Mouse (Mus musculus): ENCODE data around the gene Gmds.
A peak's percentile ranks its signal among the peaks of the same experiment; 100 is the strongest.

Gmds gene

DNA sequence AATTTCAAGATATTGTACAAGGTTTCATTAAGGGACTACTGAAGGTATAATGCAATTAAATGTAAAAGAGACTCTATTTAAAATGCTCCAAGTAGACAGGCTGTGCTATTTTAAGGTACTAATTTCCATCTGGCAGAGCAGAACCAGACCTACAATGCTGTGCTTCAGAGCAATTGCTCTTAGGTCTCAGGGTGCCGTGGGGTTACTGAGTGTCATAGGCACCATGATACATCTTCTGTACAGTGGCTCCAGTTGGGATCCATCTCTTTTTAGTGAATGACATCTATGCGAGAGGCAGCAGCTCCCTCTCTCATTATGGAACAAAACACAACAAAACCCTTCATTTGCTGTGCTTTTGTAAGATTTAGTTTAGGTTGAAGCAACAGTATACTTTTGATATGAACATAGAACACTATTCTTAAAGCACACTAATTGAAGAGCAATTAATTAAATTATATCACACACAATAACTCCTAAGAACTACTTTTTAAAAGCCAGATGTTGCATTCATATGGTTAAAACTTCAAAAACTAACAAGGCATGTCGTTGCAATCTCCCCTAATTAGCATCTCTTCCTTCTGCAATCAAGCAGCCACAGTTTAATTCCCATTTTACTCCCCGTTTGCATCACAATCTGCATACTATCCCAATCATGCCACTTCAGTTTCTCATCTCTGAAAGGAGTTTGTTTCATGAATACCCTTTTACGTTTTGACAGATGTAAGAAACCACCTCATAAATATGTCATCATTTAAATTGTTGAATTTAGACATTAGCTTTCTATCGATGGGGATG lies 317.9 kb downstream of the Gmds start:
- DNase-seq: no peak

DNA sequence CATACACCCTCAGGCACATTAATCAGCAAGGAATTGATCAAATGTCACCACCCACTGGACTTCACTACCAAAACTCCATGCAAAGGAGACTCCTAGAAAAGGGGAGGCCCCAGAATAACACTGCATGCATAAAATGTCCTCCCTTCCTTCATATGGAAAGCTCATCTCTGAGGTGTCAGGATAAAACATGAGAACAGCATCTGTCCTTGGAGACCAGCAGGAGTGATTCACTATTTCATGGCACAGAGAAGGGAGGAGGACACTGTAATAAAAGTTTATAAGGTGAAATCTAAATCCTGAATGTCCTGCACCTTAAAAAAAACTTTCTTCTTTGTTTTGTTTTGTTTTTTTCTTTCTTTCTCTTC lies 319.3 kb downstream of the Gmds start:
- DNase-seq: no peak

DNA sequence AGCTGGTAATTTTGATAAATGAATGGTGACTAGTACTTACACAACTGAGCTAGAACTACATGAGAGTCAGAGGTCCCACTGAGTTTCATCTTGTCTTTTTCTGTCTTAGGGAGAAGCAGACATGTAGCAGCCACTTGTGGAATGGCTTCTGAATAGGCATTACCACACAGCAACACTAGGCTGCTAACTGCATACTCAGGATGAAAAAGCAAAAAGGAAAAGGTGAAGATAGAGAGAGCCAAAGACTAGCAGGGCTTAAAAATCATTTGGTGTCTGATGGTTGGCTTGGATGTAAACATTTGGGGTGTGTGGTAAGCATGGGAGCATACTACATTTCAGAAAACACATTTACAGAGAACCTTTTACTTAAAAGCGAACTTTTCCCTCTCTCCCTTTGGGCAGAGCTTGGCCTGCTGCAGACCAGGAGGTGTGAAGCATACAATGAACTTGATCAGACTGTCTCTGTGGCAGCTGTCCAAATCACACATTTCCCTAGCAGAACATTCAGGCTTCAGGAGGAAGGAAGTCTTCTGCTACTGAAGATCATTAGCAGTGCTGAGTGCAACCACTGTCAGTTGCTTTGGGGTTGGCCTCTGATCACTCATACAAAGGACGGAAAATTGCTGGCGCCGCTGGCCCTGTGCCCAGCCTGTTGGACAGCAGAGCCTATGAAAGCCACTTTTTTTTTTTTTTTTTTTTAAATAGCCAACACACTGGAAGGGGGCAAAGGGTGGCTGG lies 319.9 kb downstream of the Gmds start:
- DNase-seq: no peak

DNA sequence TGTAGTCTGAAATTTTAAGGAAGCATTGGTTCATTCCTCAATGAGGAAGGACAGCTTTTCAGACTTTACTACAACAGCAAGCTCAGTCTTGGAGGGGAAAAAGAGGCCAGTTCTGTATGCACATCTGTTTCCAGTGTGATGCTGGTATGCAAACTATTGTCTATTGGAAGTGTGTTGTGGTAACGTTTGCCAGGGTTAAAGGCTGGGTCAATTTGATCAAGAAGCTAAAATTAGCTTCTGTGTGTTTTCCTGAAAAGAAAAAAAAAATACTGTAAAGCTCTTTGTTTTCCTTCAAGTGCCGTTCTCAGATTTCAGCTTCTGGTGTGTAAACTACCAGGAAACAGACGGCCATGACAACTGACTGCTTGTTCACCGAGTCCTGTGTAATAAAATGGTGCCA lies 329.7 kb downstream of the Gmds start:
- no peak for DNase-seq

DNA sequence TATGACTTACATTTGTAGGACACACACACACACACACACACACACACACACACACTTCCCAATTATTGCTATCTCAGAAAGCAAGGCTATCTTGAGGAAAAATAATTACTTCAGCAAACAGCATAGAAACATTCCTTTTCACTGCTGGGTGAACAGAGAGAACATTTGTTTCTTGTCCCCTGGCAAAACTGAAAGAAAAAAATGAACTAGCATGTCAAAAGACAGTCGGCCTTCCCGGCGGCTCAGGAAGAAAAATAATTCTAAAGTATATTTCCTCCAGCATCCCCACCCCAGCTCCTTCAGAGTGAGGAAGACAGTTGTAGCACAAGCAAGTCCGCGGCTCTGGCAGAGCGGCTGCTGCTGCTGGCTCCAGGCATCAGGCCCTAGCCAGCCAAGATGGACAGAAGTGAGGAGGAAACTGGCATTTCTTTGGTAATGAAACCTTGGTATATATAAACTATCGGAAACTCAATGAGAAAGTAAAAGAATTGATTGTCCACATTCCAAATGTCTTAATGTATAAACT lies 330.4 kb downstream of the Gmds start:
- no peak for DNase-seq

GRCm38 (mm10) chr13:31993391-31993790 lies 345.1 kb downstream of the Gmds start:
- DNase-seq: no peak

GRCm38 (mm10) chr13:31992409-31993201 lies 345.9 kb downstream of the Gmds start:
- no peak for DNase-seq

DNA sequence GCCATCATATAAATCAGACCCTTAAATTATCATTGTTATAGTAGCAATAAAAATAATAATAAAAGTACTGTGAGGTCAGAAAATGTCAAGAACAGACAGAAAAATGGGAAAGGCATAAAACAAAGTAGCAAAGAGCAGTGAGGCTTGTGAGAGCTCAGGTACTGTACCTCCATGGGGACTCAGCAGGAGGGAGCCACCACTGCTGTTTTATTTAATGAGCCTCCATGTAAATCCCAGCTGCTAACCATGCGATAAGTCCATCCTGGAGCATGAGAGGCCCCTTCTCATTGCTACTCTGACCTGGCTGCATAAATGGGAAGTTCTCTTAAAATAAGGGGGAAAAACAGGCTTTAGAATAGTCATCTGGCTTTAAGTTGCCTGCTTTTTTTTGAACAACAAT lies 357.3 kb downstream of the Gmds start:
- DNase-seq: no peak

DNA sequence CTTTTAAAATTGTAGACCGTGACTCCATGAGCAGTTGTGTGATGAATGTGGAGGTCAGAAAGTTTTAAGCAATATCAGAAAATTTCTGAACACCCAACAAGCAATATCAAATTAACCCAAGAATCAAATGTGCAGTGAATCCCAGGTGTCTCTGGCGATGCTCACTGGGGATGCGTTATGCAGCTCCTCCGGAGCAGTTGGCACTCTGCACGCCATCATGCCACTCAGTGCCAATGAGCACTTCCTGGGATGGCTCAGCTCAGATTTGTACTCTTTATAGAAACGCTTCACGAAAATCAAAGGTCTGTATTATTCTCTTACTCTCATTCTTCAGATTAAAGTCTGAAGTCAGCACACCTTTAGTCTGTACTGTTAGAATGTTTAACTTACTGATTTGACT lies 360.4 kb downstream of the Gmds start:
- DNase-seq: no peak

GRCm38 (mm10) chr13:31974751-31975479 lies 363.6 kb downstream of the Gmds start:
- no peak for DNase-seq

DNA sequence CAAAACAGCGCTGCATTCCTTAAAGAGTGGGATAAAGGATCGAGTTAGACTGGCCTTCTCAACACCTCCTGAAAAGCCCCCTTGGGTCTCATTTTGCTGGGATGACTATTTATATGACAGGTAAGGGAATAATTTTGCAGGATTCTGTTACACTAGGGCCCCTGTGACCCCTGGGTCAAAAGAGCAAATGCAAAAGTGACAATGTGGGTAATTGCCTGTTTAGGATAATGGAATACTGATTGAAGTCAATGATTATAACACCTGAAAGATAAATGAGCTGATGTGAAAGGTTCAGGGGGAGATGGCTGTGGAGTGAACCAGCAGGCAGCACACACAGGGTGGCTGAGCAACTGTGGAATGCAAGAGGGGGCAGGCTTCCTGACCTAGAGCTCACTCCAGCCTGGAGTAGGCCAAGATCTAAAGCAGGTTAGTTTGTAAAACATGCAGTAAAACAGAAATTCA lies 367.5 kb downstream of the Gmds start:
- DNase-seq: no peak

- DNase-seq: no peak
These were observed 370.3 kb downstream of the Gmds start for GRCm38 (mm10) chr13:31968272-31968671.

GRCm38 (mm10) chr13:31966931-31967532 lies 371.5 kb downstream of the Gmds start:
- no peak for DNase-seq

GRCm38 (mm10) chr13:31960514-31960913 lies 378.0 kb downstream of the Gmds start:
- no peak for DNase-seq

DNA sequence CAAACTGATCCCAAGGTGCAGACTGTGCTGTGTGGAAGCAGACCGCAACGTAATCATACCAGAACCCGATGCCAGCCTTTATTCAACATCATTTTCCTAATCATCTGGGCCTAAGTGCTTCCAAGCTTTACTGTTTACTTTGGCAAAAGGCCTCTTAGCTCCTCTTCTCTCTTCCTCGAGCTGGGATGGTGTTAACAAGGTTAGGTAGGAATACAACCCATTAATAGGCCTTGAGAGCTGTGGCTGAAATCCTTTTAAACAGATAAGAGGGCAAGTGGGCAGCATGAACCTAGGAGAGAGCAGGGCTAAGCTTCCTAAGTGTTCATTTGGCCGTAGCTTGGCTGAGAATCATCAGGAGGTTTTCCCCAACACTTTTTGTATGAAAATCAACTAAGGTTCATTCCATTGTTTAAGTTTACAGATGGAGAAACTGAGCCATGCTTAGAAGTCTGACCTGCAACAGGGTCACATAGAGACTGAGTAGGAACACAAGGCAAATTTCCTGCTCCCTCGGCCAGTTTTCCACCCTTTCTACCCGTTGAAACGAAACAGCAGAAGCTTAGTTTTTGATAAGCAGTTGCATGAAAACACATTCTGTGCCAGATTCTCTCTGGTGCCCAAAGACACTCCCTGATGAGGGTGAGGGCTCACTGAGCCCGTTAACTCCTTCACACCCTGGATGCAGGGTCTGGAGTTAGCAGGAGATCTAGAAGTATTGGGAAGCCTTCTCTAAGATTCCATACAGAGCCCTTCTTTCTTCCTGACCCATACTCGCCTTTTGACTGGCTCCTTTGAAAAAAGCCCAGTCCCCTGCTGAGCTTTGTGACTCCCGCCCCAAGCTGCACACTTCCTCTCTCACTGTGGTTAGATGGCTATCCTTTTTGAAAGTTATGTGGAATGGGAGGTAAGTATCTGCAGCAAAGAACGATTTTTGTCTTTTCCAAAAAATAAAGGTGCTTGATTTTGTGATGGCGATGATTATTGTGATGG lies 379.9 kb downstream of the Gmds start:
- DNase-seq: no peak

- DNase-seq: peak; percentile 7 to 15
These were observed 382.0 kb downstream of the Gmds start for GRCm38 (mm10) chr13:31956584-31956983.

DNA sequence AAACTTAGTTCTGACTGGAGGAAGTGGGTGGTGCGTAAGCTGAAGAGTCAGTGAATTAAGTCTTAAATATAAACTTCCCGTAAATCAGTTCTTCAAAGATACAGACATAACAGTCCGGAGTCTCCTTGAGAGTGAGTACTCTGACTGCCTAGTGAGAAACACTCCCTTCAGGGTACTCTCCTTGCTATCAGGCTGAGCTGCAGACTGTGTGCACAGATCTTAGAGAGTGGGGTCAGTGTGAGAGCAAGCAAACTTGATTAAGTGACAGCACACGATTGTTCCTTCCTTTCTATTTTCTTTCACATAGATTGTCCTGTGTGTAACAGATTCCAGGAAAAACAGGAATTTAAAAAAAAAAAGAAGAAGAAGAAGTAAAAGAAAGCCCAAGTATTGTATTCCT lies 382.4 kb downstream of the Gmds start:
- no peak for DNase-seq

DNA sequence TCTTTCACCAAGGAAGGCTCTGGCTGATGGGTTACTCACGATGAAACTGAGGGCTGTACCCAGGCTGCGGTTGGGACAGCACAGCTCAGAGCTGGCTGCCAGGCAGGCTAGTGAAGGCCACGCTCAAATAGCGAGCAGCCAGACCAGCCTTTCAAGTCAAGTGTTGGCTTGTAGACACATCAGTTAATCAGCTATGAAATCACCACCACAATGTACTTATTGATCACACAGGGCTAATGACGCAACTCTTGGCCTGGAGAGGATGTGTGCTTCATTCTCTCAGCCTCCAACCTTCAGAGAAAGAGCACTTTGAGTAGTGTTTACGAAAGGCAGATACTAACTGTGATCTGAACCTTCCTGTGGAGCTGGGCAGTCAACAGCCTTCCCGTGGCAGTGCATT lies 383.4 kb downstream of the Gmds start:
- no peak for DNase-seq

DNA sequence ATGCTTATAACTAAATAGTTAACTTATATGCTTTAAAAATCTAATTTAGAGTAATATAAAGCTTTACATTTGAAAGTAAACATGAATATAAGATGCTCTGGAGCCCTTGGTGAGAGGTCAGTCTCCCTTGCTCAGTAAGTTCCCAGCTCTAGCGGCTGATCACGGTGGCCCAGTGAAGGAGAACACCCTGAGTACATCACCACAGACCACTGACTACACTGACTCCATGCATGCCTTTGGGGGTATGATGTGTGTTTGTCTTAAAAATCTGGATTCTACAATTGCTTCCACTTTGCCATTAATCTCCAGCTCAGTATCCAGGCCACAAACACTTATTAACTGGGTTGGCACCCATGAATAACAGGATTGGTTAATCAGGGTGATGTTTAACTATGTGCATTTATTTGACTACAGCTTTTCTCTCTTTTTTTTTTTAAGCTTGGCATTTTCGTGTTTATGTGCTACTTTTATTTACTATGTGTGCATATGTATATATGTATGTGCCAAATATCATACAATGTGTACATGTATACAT lies 393.8 kb downstream of the Gmds start:
- no peak for DNase-seq

DNA sequence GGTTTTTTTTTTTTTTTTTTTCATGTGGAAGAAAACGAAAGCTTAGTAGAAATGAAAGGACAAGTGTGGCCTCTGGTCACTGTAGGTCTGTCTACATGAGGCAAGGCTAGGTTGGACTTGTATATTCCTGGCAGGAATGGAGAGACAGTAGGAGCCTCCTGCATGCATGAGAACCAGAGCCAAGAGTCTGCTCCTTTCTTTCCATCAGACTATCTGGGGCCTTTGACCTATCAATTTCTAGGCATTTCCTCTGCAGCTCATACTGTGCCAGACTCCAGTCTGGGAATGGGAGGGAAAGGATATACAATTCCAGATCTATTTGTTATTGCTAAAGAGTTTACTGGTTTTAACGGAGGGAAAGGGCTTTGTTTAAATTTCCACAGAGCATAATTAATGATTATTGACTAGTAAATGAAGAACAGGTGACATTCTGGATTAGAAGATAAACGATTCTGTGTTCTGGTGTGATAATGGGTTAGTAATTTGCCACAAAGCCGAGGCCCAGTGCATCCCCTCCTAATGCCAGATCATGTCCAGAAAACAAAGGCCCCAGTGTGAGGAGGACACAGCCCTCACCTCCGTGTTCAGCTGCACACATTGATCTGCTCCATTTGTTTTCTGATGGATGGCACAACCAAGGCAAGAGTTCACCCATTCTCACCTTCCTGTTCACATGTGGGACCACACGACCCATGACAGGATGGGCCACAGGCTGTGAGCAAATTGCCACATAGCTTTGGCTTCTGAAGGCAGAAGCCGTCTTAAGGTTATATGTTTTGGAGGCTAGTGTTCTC lies 394.9 kb downstream of the Gmds start:
- DNase-seq: no peak

Data from thymus, adult 18-20 months (tissue).